Mouse (Mus musculus) kidney, adult 2 months (tissue): ENCODE results near the gene Fgf15. TPM values are rescaled to one million over a fixed set of nuclear protein-coding genes. Genes with fewer than 3 reads are reported as not detected.
A peak's percentile ranks its signal among the peaks of the same experiment; 100 is the strongest.

Source experiments
- DNase-seq: peaks from one replicate; pipeline ENCODE4 v3.0.0; 2021
- H3K27ac ChIP-seq: fragments of 200-500 bp; 2 replicates; pipeline ENCODE4 v1.5.1; 2012; ENCODE audit warnings: low read depth, low read length, control low read depth, inconsistent platforms; ENCODE audit not compliant: insufficient read depth
- H3K27me3 ChIP-seq: fragments of 200-500 bp; replicated peaks from 2 replicates; pipeline ENCODE4 v1.6.1; 2012; ENCODE audit warnings: mild to moderate bottlenecking, moderate library complexity, low read length, inconsistent platforms; ENCODE audit not compliant: control insufficient read depth, insufficient read depth
- H3K36me3 ChIP-seq: fragments of 200-500 bp; 2 replicates; pipeline ENCODE4 v1.6.1; 2012; ENCODE audit warnings: mild to moderate bottlenecking, moderate library complexity, low read length, inconsistent platforms; ENCODE audit not compliant: control insufficient read depth, insufficient read depth
- H3K4me1 ChIP-seq: fragments of 200-500 bp; 2 replicates; pipeline ENCODE4 v1.6.1; 2011; ENCODE audit warnings: low read length; ENCODE audit not compliant: control insufficient read depth, insufficient read depth
- H3K4me3 ChIP-seq: fragments of 200-500 bp; 2 replicates; pipeline ENCODE4 v1.5.1; 2011; ENCODE audit warnings: mild to moderate bottlenecking, low read depth, low read length, control low read depth; ENCODE audit not compliant: insufficient read depth
- CTCF ChIP-seq: fragments of 200-500 bp; conservative IDR thresholded peaks from 2 replicates; pipeline ENCODE4 v1.5.1; 2011; ENCODE audit warnings: low read depth, mild to moderate bottlenecking, control low read depth, low read length, moderate library complexity, mixed read lengths; ENCODE audit not compliant: insufficient read depth, insufficient read length
- POLR2A ChIP-seq: fragments of 200-500 bp; IDR thresholded peaks from one replicate; pipeline ENCODE4 v1.6.1; 2011; ENCODE audit warnings: low read depth, low read length, control low read depth
- WGBS: fragments of 180-500 bp; shearing (Covaris S2); methylation state at CpG from one replicate; pipeline ENCODE4 v1.1.7; 2018; 5-methylcytosine and 5-hydroxymethylcytosine counted together
- polyA plus RNA-seq: library from polyadenylated mRNA; depleted of rRNA; stranded (reverse); fragments of >200 nt; gene quantifications from 2 replicates; pipeline ENCODE4 v1.2.3, GENCODE M21; 2012

Fgf15 gene
- polyA plus RNA-seq, 1 experiment, result not detected

DNA sequence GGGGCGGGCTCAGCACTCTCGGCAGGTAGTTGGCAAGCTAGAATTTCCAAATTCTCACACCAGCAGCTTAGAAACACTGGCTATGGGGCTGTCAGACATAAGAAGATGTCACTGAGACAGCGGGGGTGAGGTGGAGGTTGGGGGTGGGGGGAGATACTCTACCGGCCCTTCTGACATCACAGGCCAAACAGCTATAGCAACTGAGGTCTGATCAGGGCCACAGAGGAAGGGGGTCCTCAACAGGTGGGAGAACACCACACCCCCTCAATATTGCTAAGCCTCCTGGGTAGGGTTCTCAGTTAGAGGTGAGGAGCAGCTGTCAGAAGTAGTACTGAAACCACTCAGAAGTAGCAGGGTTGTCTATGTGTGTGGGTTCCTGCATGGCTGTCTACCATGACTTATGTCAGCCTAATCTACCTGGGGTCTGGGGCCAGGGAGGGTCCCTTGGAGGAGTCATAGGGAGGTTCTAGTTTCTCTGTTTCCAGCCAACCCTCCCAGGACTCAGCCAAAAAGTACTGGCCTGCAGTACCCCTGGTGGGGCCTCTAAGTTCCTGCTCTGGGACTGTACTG is 40.1 kb downstream of the Fgf15 start:
- Histone ChIP-seq H3K36me3 (no peaks in the 10 kb centered on the region; the same call in 1 of the 2 replicates), H3K4me3 (no peak overlapping the region), H3K27ac (no peak overlapping the region), H3K4me1 (peaks cover 11% of the 10 kb centered on the region; the same call in 1 of the 2 replicates), H3K27me3 (no peaks in the 10 kb centered on the region)
- TF ChIP-seq POLR2A (no peak), CTCF (no peak)
- 73% methylated on average over 4 of the region's 4 CpGs for WGBS
- DNase-seq, result no peak

DNA sequence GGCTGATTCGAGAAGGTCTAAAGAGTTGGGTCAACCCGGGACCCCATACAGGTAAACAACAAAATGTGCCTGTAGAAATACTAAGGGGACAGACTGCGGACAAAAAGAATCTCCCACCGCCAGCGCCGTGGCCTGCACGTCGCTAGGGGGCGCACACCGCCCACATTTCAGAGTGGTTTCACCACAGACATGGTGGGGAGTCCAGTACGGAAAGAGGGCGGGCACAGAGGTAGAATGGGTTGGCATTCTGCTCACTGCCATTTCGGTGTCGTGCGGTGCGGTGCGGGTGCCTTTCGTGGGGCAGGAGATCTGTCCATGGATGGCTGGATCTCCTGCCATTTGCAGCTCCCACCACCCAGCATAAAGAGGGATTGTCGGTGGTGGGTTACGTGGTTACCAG is 41.2 kb downstream of the Fgf15 start:
- peak overlapping the region; percentile 95 for H3K4me3 ChIP-seq
- peaks cover 13% of the 10 kb centered on the region; the same call in 1 of the 2 replicates for H3K4me1 ChIP-seq
- H3K27me3 ChIP-seq, result no peaks in the 10 kb centered on the region
- peak; percentile 93 for DNase-seq
- under 1% methylated on average over 20 of the region's 20 CpGs for WGBS
- peak overlapping the region; percentile 63 for H3K27ac ChIP-seq
- H3K36me3 ChIP-seq, result no peaks in the 10 kb centered on the region; the same call in 1 of the 2 replicates
- peak; percentile 97 for TF ChIP-seq CTCF
- no peak for TF ChIP-seq POLR2A

DNA sequence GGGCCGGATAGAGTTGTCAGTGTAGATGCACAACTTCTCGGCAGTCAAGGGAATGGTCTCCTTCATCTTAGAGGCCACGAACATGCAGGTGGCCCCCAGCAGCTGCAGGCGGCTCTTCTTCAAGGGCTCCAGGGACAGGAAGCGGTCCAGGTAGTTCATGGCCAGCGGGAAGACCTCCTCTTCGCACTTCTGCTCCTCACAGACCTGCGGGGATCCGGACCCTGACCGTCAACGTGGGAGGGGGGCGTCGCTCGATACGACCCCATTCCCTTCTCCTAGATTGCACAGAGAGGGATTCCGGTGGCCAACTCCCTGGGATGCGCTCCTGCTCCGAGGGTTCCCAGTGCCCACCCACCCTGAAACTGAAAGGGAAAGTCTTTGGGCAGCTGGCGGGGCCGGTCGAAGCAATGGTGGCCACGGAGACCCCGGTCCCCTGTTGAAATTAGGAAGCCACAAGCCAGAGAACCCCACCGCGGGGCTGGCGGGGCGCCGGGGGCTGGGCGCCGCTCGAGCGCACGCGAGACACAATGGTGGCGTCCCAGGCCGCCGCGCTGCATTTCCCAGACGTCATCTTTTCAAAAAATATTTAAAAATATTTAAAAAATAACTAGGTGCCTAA is 41.7 kb downstream of the Fgf15 start:
- 2% methylated on average over 39 of the region's 39 CpGs for WGBS
- H3K27me3 ChIP-seq, result no peaks in the 10 kb centered on the region
- DNase-seq, result peak; percentile 31
- no peaks in the 10 kb centered on the region; the same call in 1 of the 2 replicates for H3K36me3 ChIP-seq
- peak overlapping the region; percentile 63 for H3K27ac ChIP-seq
- H3K4me1 ChIP-seq, result peaks cover 18% of the 10 kb centered on the region; the same call in 1 of the 2 replicates
- peak overlapping the region; percentile 95 for H3K4me3 ChIP-seq
- TF ChIP-seq CTCF (no peak), POLR2A (no peak)

DNA sequence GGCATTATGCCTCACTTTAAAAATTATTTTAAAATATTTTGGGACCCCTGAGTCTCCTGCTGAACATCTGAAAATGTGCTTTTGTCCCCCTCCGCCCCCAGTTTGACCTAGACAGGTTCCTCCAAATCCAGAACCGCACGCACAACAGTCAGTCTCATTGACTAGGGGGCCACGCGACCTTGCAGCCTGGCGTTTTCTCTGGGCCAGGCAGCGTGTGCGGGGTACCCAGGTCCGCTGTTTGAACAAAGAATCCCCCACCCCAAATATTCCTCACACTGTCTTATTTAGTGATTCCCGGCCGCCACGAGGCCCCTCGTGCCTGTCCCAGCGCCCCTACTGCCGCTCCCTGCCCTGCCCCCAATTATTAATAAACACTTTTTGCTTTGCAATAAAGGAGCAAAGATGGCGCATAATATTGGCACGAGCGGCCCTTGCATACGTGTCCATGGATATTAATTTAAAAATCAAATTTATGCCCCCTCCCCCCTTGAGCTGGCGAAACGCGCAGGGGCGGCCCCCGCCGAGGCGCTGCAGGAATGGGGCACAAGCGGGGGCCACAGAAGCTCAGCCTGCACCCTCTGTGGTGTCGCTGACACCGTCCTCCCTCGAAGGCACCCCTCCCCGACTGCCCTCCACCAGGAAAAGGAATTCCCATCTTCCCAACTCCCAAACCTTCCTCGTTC is 42.5 kb downstream of the Fgf15 start:
- H3K4me1 ChIP-seq, result peaks cover 16% of the 10 kb centered on the region; the same call in 1 of the 2 replicates
- H3K36me3 ChIP-seq, result no peaks in the 10 kb centered on the region; the same call in 1 of the 2 replicates
- DNase-seq, result peak; percentile 25
- peak overlapping the region; percentile 80 for H3K27ac ChIP-seq
- H3K27me3 ChIP-seq, result no peaks in the 10 kb centered on the region
- peak overlapping the region; percentile 95 for H3K4me3 ChIP-seq
- WGBS, result under 1% methylated on average over 32 of the region's 32 CpGs
- TF ChIP-seq CTCF, result no peak
- TF ChIP-seq POLR2A, result no peak

DNA sequence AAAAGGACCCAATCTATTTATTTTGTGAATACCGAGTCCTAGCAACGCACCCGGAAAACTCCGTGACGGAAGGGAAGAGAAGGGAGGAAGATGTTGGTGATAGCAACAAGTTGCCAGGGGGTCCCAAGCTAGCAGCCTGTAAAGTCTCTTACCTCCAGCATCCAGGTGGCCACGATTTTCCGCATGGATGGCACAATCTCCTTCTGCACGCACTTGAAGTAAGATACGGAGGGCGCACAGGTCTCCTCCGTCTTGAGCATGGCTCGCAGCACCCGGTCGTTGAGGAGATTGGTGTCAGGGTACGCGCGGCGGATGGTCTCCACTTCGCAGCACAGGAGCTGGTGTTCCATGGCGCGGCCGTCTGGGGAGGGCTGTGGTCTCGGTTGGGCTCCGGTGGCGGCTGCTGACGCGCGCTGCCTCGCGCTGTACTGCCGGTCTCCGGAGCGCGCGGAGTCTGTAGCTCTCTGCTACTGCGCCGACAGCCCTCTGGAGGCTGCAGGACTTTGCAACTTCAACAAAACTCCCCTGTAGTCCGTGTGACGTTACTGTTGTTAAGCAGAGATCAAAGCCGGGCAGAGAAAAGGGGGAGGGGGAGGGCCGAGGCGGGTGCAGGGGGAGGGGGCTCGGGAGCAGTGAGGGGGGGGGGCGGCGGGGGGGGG is 43.1 kb downstream of the Fgf15 start, which contains the start of gene Ccnd1:
Gene Ccnd1, minus strand, starts transcription at position 582 of the 659 bp plus-strand sequence.
- no peaks in the 10 kb centered on the region for H3K27me3 ChIP-seq
- H3K36me3 ChIP-seq, result no peaks in the 10 kb centered on the region; the same call in 1 of the 2 replicates
- DNase-seq, result peak; percentile 83
- TF ChIP-seq POLR2A (peak; percentile 74), CTCF (no peak)
- peak within 1 kb of the TSS; percentile 95 for H3K4me3 ChIP-seq
- WGBS, result under 1% methylated on average over 40 of the region's 45 CpGs
- H3K27ac ChIP-seq, result peak within 1 kb of the TSS; percentile 80
- peaks cover 13% of the 10 kb centered on the region; the same call in 1 of the 2 replicates for H3K4me1 ChIP-seq

DNA sequence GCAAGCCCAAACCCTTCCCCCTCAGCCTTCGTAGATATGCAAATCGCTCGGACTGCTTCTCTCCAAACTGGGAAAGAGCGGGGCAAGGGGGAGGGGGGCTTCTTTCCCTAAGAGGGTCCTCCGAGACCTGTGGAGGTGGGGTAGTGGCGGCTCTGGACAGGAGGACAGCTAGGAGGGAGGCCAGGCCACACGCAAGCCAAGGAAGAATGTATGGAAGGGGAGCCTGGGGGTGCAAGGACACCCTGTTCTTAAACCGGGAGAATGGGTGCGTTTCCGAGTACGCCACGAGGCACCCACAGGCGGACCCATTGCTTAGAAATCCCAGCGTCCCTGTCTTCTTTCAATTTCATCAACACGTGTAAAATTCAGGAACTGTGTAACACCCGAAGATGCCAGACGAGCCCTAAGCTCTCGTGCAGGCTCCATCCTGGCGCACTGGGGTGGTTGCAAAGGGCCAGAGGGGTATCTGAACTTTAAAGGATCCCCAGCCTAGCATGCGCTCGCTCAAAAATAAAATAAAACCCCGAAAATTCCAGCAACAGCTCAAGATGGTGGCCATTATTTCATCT is 43.8 kb downstream of the Fgf15 start:
- Histone ChIP-seq H3K4me1 (peaks cover 13% of the 10 kb centered on the region; the same call in 1 of the 2 replicates), H3K27me3 (no peaks in the 10 kb centered on the region), H3K4me3 (peak overlapping the region; percentile 56), H3K36me3 (no peaks in the 10 kb centered on the region; the same call in 1 of the 2 replicates), H3K27ac (no peak overlapping the region)
- WGBS, result 1% methylated on average over 22 of the region's 22 CpGs
- TF ChIP-seq POLR2A, result no peak
- DNase-seq, result peak; percentile 45
